Mouse (Mus musculus) left cerebral cortex, adult 2 months (tissue): ENCODE results near the gene Laptm5. TPM values are rescaled to one million over a fixed set of nuclear protein-coding genes. Genes with fewer than 3 reads are reported as not detected.

Experiments
- DNase-seq, 2 experiments: peaks; one replicate each; pipeline ENCODE4 v3.0.0; 2021 to 2022; ENCODE audit warnings: low spot score in 2 of 2, mixed read lengths in 1 of 2; ENCODE audit errors: extremely low spot score in 1 of 2
- H3K27ac ChIP-seq: fragments of 200-600 bp; 2 replicates; pipeline ENCODE4 v1.8.1; 2022
- H3K4me3 ChIP-seq: fragments of 200-600 bp; 2 replicates; pipeline ENCODE4 v1.8.1; 2022
- CTCF ChIP-seq: fragments of 200-600 bp; IDR thresholded peaks from 2 replicates; pipeline ENCODE4 v1.8.1; 2022; ENCODE audit warnings: antibody characterized with exemption, mild to moderate bottlenecking, moderate library complexity
- intact Hi-C: fragments of 180-260 bp; cut with DNase I; formaldehyde crosslinking; loops from one replicate; pipeline ENCODE4 v1.15.1; 2025
- total RNA-seq, 2 experiments: library from RNA; stranded (reverse); gene quantifications; 2 replicates each; pipeline ENCODE4 v1.2.3; 2021

Laptm5 gene
- total RNA-seq, 2 experiments from 2014 or later = 32.1 to 33.9 TPM

DNA sequence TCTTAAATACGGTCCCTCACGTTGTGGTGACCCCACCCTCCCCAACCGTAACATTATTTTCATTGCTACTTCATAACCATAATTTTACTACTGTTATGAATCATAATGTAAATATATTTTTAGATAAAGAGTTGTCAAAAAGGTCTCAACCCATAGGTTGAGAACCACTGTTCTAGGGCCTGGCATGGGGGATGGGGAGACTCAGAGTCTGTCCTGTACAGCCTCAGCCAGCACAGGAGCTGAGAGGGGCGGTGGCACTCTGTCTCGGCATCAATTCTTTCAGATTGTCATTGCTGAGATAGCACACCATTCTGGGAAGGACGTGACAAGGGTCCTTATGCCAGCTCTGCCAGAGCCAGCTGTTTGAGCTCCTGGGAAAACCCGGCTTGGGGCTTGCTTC, 1.6 kb downstream of the Laptm5 start:
- no peak overlapping the region for H3K27ac ChIP-seq
- intact Hi-C loops = no loop called here
- no peak for DNase-seq
- TF ChIP-seq CTCF = no peak
- no peak overlapping the region for H3K4me3 ChIP-seq

DNA sequence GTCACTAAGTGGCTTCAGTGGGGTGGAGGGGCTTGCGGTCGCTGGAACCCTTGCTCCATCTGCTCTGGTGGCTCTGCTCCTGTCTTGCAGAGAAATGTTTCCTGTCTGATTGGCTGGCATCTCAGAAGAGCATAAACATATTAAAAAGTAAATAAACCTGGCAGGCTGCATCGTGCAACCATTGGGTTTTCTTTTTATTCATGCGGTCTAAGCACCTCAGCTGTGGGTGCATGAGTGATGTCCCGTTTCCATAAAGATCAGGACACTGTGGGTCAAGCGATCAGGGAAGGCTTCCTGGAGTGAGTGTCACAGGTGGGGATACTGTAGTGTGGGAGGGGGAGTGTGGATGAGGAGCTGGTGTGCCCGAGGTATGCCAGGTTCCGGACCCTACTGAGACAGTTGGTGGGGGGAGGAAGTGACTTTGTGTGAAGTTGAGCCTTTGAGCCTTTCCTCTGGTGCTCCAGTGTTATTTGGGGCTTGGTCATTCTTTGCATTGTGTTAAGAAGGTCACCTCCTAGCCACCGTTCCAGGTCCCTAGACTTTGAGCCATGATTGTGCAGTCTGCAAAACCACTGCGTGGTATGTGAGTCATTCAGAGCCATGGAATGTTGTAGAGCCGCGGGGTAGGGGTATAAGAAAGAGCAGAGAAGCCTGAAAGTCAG, 2.2 kb downstream of the Laptm5 start:
- no peak for DNase-seq
- no peak for TF ChIP-seq CTCF
- intact Hi-C loops = no loop called here
- no peak overlapping the region for H3K4me3 ChIP-seq
- H3K27ac ChIP-seq = no peak overlapping the region

DNA sequence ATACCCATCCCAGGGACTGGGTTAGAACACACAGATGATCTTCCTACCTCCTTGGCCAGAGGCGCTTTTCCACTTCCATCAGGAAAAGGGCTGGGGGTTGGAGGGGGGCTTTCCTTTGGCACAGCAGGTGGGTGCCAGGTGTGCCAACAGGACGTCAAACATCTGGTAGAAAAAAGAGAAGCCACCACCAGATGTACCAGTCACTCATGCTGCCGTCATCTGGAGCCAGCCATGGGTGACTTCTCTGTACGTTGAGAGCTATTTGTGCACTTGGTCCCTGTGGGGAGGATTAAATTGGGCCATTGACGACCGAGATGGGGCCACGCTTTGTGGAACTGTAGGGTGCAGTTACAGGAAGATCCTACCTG, 2.7 kb downstream of the Laptm5 start:
- Histone ChIP-seq H3K27ac (no peak overlapping the region), H3K4me3 (no peak overlapping the region)
- DNase-seq = no peak
- TF ChIP-seq CTCF = no peak
- intact Hi-C loops = no loop called here

DNA sequence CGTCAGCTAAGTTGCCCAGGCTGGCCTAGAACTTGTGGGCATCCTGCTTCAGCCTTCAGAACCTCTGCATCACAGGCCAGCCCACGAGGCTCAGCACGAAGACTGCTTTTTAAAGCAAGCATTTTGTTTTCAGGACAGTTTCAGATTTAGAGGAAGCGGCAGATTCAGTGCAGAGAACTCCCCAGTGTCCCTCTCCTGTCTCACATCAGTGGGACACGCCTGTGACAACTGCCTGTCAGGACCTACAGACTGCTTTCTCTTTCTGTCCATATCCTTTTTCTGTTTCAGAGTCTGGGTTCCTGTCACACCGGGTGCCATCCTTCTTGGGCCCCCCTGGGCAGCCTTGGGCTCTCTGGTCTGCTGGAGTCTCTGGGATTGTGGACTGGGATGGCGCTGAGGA, 3.7 kb downstream of the Laptm5 start:
- H3K27ac ChIP-seq = no peak overlapping the region
- no peak for DNase-seq
- no peak for TF ChIP-seq CTCF
- H3K4me3 ChIP-seq = no peak overlapping the region
- intact Hi-C loops = no loop called here

DNA sequence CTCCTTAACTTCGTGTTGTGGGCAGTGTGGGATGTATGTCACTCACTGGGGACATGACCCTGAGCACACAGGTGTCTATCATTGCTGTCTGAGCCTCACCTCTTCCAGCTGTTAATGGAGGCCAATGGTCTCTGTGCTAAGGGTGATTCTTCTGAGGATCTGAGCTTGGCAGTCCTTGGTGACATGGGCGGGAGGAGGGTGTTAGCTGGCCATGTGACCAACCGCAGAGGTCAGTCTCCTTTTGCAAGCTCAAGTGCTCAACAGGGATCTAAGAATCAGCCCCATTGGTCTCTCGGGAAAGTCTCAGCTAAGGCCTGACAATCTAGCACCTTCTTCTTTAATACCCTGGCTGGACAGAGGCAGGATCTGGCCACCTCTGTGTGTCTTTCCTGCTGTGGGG, 4.6 kb downstream of the Laptm5 start:
- Histone ChIP-seq H3K4me3 (no peak overlapping the region), H3K27ac (no peak overlapping the region)
- intact Hi-C loops = no loop called here
- DNase-seq = no peak
- no peak for TF ChIP-seq CTCF

DNA sequence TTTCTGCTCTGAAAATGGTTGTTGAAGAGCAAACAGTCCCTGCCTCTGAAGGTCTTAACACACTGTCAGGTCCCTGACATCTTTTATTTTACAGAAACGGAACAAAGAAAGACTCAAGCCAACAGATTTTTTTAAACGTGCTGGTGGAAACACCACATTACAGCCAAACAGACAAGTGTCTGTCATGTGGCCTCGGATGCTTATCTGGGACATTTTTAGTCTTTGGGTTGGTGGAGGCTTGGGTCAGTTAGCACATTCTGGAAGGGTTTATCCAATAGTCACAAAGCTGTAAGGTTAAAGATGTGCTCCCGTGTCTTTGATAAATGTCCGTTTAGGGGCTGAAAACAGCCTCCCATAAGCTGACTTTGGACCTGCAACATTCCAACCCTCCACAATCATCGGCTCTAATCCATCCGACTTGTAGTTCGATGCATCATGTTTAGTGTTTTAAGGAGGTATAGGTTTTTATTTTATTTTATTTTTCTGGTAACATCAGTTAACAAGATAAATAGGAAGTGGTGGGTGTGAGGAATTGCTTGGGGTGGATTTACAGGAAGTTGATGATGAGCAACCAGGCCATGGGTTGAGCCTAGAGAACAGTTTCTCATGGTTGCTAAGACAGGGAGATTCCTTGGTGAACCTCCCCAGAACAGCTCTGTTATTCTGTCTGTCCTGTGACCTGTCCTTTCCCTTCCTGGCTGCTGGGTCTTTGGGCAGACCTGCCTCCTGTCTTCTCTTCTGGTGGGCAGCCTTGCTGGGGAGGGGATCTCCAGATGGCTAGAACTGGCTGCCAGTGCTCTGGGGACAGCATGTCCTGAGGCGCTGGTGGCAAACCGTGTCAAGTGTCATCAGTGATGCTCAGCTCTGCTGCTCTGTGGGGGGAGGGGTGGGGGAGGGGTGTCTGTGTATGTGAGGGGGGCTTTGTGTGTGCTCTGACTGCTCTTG, 6.2 kb downstream of the Laptm5 start:
- no peak for DNase-seq
- Histone ChIP-seq H3K27ac (no peak overlapping the region), H3K4me3 (no peak overlapping the region)
- TF ChIP-seq CTCF = no peak
- intact Hi-C loops = no loop called here

DNA sequence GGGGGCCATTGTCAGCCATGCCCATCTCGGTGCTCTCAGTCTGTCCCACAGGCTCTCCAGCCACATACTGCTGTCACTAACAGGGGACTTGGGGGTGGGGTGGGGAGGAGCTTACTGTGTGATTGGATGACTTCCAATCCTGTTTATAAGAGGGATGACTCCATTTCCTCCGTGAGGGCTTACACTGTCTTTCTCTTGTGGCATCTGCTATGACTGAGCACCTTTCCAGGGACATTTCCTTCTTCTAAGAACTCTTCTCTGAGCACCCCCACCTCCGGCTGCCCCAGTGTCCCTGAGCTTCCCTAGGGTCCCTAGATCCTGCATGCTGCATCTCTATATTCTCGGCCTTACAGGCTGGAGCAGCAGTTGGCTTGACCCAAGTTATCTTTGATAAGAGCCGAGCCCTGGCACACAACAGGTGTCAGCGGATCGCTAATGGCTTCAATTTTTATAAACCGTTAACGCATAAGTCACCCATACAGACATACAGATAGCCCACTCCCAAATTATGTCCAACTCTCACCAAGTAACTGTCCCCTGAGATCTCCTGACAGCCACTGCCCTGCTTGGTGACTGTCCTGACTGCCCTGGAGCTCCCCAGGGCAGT, 6.9 kb downstream of the Laptm5 start:
- no peak for DNase-seq
- TF ChIP-seq CTCF = no peak

DNA sequence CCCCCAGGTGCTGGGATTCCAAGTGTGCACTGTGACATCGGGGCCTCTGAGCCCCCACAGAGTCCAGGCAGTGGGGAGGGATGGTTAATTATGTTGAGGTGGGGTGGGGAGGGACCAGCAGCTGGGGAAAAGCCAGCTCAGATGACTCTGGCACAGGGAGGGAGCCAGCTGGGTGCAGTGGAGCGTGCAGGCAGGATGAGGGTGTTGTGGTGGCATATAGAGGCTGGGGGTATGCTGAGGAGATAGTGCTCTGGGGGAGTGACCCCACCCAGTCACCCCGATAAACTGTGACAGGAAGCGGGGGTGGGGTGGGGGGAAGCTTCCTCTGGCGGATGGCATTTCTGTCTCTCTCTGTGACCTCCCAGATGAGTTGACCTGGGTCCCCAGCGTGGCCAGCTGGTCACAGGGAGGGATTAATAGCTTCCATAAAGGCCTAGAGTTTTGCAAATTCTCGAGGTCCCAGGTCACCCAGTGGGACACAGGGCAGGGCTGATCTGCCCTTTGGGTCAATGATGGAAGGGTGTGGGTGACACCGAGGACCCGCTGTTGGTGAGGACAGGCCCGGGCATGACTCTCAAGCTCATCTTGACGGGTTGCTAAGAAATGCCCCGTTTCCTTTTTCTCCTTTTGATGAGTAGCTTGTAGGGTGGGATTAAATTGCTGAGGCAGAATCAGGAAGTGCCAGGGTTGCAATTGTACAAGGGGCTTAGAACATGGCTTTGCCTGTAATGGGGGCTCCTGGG, 8.2 kb downstream of the Laptm5 start:
- H3K27ac ChIP-seq = no peak overlapping the region
- TF ChIP-seq CTCF = no peak
- intact Hi-C loops = no loop called here
- H3K4me3 ChIP-seq = no peak overlapping the region
- DNase-seq = no peak

More for the DNA sequence above, 6.9 kb downstream of the Laptm5 start:
- intact Hi-C loops = no loop called here
- Histone ChIP-seq H3K27ac (no peak overlapping the region), H3K4me3 (no peak overlapping the region)

DNA sequence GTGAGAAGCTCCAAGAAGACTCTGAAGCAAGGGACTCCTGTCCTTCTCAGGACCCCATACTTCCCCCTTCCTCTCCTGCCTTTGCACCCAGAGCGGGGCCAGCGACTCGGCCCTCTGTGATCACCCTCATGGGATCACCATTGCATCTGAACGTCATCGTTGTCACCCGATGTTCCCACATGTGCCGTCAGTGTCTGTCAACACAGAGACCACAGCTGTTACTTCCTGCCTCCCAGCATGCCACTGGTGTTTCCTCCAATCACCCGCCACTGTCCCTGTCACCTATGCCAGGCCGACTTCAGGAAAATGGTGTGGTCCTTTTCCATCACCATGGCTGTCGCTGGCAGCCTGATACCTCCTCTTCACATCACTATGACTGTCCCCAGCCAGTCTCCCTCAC, 9.1 kb downstream of the Laptm5 start:
- Histone ChIP-seq H3K27ac (no peak overlapping the region), H3K4me3 (no peak overlapping the region)
- intact Hi-C loops = no loop called here
- TF ChIP-seq CTCF = no peak
- DNase-seq = no peak

DNA sequence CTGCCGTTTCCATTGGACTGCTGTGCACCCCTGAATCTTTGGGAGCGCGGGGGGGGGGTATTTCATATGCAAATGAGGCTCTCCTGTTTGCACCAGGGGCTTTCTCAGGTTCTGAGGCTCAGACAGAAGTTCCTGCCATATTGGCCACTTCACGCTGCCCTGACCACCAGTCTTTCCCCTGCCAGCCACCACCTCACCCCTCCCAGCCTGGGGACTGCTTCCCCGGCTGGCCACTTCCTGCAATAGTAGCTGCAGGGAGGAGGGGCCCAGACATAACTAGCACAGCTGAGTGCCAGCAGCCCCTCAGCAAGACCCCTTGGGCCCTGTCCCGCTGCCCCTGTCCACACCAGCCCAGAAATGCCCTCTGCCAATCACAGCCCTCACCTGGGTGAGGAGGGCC, 13.3 kb downstream of the Laptm5 start:
- intact Hi-C loops = no loop called here
- no peak overlapping the region for H3K4me3 ChIP-seq
- TF ChIP-seq CTCF = no peak
- H3K27ac ChIP-seq = no peak overlapping the region
- no peak for DNase-seq

DNA sequence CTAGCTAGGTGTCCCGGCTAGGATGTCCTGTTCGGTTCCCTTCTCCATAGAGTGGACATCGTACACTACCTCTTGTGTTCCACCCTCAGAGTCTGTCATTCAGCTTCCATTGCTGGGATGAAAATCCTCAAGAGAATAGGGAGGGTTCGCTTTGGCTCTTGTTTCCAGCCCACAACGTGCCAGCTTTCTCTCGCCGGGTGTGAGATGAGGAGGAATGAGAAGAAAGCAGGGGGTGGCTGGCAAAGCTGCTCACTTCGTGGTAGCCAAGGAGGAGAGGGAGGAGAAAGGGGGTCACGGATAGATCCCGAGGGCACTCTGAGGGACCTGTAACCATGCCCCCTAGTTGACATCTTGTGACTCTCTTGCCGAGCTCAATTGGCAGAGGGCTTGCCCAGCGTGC, 14.9 kb downstream of the Laptm5 start:
- no peak for TF ChIP-seq CTCF
- peak in 1 of 2 experiments; percentile 41 for DNase-seq
- intact Hi-C loops = no loop called here

DNA sequence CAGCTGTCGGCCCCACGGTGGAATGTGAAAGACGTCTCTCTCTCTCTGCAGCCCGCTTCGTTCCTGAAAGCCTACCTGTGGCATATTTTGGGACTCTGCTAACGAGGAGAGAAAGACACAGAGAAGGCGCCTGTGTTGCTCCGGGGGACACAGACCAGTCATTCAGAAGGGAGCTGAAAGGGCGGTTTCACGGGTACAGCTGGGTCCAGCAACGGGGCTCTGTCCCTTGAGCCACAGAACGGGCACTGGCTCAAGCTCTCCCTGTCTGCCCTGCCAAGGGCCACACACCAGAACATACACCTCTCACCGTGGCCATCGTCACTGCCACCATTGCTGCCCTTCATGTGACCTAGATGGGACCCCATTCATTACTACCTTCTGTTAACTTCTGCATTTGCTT, 29.7 kb downstream of the Laptm5 start:
- Histone ChIP-seq H3K4me3 (no peak overlapping the region), H3K27ac (no peak overlapping the region)
- intact Hi-C loops = no loop called here
- TF ChIP-seq CTCF = no peak
- no peak for DNase-seq

More for the DNA sequence above, 14.9 kb downstream of the Laptm5 start:
- Histone ChIP-seq H3K4me3 (no peak overlapping the region), H3K27ac (no peak overlapping the region)
